In the genomic region with DNA sequence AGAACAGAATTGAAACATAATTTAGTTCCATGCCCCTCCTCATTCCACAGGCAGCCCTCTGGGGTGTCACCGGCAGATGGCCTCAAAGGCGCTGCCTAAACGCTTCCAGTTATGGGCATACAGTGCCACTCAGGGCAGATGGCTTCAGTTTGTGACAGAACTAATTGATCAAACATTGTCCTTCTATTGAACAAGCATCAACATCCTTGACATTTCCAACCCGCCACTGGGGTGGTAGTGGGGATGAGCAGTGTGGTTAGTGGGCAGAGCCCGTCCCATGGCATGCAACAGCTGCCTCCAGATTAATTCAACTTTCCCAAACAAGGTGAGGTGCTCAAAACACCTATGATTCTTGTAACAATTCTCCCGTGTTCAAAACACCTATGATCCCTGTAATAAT, we compare ENCODE assay signal across 18 mouse cellular contexts.
DNase-seq lines count a peak whose midpoint lies in the region; ATAC-seq and TF ChIP-seq lines count a peak whose summit lies in the region.
"Had no signal": no experiment of that assay in that cellular context is flagged by ENCODE, and none has a peak within 500 bp of the region (broad histone marks: within the 10 kb centered on the region; RNA-seq: fewer than 3 reads in every experiment).

No protein-coding gene starts in this region.

- WGBS in forebrain, embryonic 10.5 days: 89% methylated on average over 6 of the region's 6 CpGs
- WGBS in forebrain, embryonic 15.5 days: 79% methylated on average over 6 of the region's 6 CpGs

- H3K4me1 ChIP-seq in forebrain, embryonic 10.5 days: peaks cover 31% of the 10 kb centered on the region
- H3K4me1 ChIP-seq in forebrain, embryonic 15.5 days: no peaks in the 10 kb centered on the region
- H3K4me1 ChIP-seq: forebrain, embryonic 12.5 days had no signal

- TF ChIP-seq CTCF in gastrocnemius, adult 2 months (IDR thresholded peaks at IDR 0.05): no peak

- H3K9me3 ChIP-seq in forebrain, embryonic 10.5 days: no peaks in the 10 kb centered on the region
- H3K9me3 ChIP-seq in forebrain, embryonic 15.5 days: no peaks in the 10 kb centered on the region
- H3K9me3 ChIP-seq: embryonic facial prominence, embryonic 12.5 days; forebrain, embryonic 12.5 days; heart, embryonic 13.5 days had no signal

- no peaks in the 10 kb centered on the region for H3K36me3 ChIP-seq in forebrain, embryonic 10.5 days (replicated peaks)
- peaks cover 3% of the 10 kb centered on the region; the same call in 1 of the 2 replicates for H3K36me3 ChIP-seq in forebrain, embryonic 15.5 days
- H3K36me3 ChIP-seq: embryonic facial prominence, embryonic 12.5 days; heart, embryonic 13.5 days had no signal

- no peak overlapping the region for H3K4me3 ChIP-seq in forebrain, embryonic 10.5 days
- no peak overlapping the region for H3K4me3 ChIP-seq in forebrain, embryonic 15.5 days
- no peak overlapping the region for H3K4me3 ChIP-seq in gastrocnemius, adult 2 months
- H3K4me3 ChIP-seq: embryonic facial prominence, embryonic 12.5 days; forebrain, embryonic 12.5 days; heart, embryonic 13.5 days had no signal

- no peak overlapping the region for H3K9ac ChIP-seq in forebrain, embryonic 15.5 days (replicated peaks)
- H3K9ac ChIP-seq: embryonic facial prominence, embryonic 12.5 days; forebrain, embryonic 12.5 days; forebrain, postnatal 0 days; heart, embryonic 13.5 days had no signal

- 0 out of 2 replicates have a peak overlapping the region, but pooled peaks have one; percentile 25 for H3K27ac ChIP-seq in forebrain, embryonic 10.5 days
- no peak overlapping the region for H3K27ac ChIP-seq in forebrain, embryonic 15.5 days (replicated peaks)
- no peak overlapping the region for H3K27ac ChIP-seq in gastrocnemius, adult 2 months
- H3K27ac ChIP-seq: embryonic facial prominence, embryonic 12.5 days; forebrain, embryonic 12.5 days; heart, embryonic 13.5 days had no signal

- intact Hi-C loops in gastrocnemius, adult 2 months (cut with DNase I): no loop called here

- no peak overlapping the region for H3K4me2 ChIP-seq in forebrain, embryonic 15.5 days (replicated peaks)
- H3K4me2 ChIP-seq: embryonic facial prominence, embryonic 12.5 days; forebrain, embryonic 12.5 days; heart, embryonic 13.5 days had no signal

- no peak for DNase-seq in forebrain, embryonic 10.5 days (ENCODE audit: extremely low spot score, low spot score)
- DNase-seq in retina, embryonic 14.5 days (ENCODE audit: low spot score): peak; percentile 32
- no peak for DNase-seq in retina, postnatal 1 day
- peak; percentile 38 for DNase-seq in adrenal gland, adult 8-10 months
- DNase-seq in adrenal gland, postnatal 36 days: peak; percentile 16 to 57
- DNase-seq in gastrocnemius, adult 2 months: no peak
- DNase-seq: cerebellum, adult 11 months; cerebellum, adult 8-10 months; cerebellum, postnatal 14 days; embryo, embryonic 11 days; forebrain, postnatal 0 days; gastrocnemius, postnatal 25 days; heart, postnatal 36 days had no signal

- no peak for ATAC-seq in forebrain, embryonic 15.5 days (replicated peaks)
- ATAC-seq: forebrain, postnatal 0 days; hindbrain, embryonic 16.5 days had no signal

- no peaks in the 10 kb centered on the region for H3K27me3 ChIP-seq in forebrain, embryonic 10.5 days (ENCODE audit: poor library complexity, severe bottlenecking)
- no peaks in the 10 kb centered on the region for H3K27me3 ChIP-seq in forebrain, embryonic 15.5 days
- H3K27me3 ChIP-seq: embryonic facial prominence, embryonic 12.5 days; heart, embryonic 13.5 days had no signal

Comparison
In these comparisons a context has a peak if more than half of its experiments do, and no peak if none do; other contexts are left out.
1. DNase-seq: peak in retina, embryonic 14.5 days (single experiment), adrenal gland, adult 8-10 months (single experiment) and adrenal gland, postnatal 36 days (2 of 2); none in forebrain, embryonic 10.5 days (single experiment), retina, postnatal 1 day (single experiment) and gastrocnemius, adult 2 months (single experiment).